Mouse (Mus musculus): ENCODE results near the gene 3830406C13Rik.

DNA sequence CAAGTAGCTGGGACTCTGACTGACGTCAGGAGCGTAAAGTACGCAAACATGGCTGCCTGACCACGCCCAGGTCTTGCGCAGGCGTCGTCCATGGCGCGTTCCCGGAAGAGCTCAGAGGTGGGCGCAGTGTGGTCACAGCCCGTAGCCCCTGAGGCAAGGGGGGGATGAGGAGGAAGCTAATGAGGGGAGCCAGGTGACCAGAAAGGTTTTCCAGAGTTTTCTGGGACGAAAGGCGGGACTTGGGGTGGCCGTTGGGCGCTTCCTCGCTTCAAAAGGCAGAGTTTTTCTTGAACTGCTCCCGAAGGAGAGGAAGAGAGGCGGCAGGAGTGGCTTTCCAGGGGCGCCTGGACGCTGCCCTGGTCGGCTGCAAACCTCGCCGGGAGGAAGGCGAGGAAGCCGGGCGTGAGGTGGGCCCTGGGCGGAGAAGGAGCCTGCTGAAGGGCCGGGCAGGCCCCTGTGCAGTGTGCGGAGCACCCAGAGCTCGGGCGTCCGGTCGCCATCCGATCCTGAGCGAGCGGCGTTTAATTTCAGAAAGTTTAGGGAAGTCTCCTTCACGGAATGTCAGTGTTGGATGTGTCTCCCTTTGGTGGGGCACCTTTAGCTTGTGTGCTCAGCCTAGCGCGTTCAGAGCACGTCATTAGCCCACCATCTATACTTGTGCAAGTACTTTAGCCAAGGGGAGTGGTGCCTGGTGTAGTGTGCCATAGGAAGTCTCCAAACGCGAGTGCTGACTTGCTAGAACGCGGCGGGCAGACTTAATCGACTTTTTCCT is at the start of gene 3830406C13Rik:
- TF ChIP-seq ZNF384 (IDR thresholded peaks at IDR 0.05; ENCODE audit: low read depth, low read length) (no peak), MAFK (IDR thresholded peaks at IDR 0.05; ENCODE audit: insufficient read depth, low read depth, low read length) (no peak), CHD2 (IDR thresholded peaks at IDR 0.05; ENCODE audit: low read depth, low read length) (no peak), ZC3H11A (IDR thresholded peaks at IDR 0.05; ENCODE audit: borderline replicate concordance, low read depth, low read length) (no peak), HCFC1 (IDR thresholded peaks at IDR 0.05; ENCODE audit: borderline replicate concordance, insufficient read depth, low read length) (no peak; the same call in 1 of the 2 replicates)

All from ES-E14 (cell line).